Mouse (Mus musculus) limb, embryonic 10.5 days (tissue): ENCODE measurements around the gene Nrde2. TPM values are rescaled to one million over a fixed set of nuclear protein-coding genes. Genes with fewer than 3 reads are reported as not detected.

ENCODE experiments used
- DNase-seq: peaks from one replicate; pipeline ENCODE4 v3.0.0-alpha.2; 2017; ENCODE audit warnings: low spot score
- H3K27ac ChIP-seq: fragments of 300-500 bp; sonication (generic); 2 replicates; pipeline ENCODE4 v1.5.1; 2016; ENCODE audit warnings: mild to moderate bottlenecking
- H3K27me3 ChIP-seq: fragments of 300-500 bp; sonication (generic); 2 replicates; pipeline ENCODE4 v1.6.1; 2016; ENCODE audit warnings: low read depth, mild to moderate bottlenecking; ENCODE audit not compliant: poor library complexity, severe bottlenecking
- H3K36me3 ChIP-seq: fragments of 300-500 bp; sonication (generic); 2 replicates; pipeline ENCODE4 v1.6.1; 2016; ENCODE audit warnings: mild to moderate bottlenecking, moderate library complexity
- H3K4me1 ChIP-seq: fragments of 300-500 bp; sonication (generic); 2 replicates; pipeline ENCODE4 v1.6.1; 2016
- H3K4me3 ChIP-seq: fragments of 300-500 bp; sonication (generic); 2 replicates; pipeline ENCODE4 v1.5.1; 2016; ENCODE audit warnings: mild to moderate bottlenecking, moderate library complexity
- H3K9me3 ChIP-seq: fragments of 300-500 bp; sonication (generic); replicated peaks from 2 replicates; pipeline ENCODE4 v1.6.1; 2016; ENCODE audit warnings: mild to moderate bottlenecking
- WGBS: fragments of 180-500 bp; shearing (Covaris S2); methylation state at CpG from one replicate; pipeline ENCODE4 v1.1.7; 2016; 5-methylcytosine and 5-hydroxymethylcytosine counted together
- polyA plus RNA-seq: library from polyadenylated mRNA; unstranded; fragments of >200 nt; fragmentation: Nextera tagmentation; extraction: Ambion mirVana; gene quantifications from 2 replicates; pipeline ENCODE4 v1.2.1, GENCODE M21; 2016

Gene Nrde2
- polyA plus RNA-seq, 1 experiment from 2014 or later, result 16.3 TPM

- H3K9me3 ChIP-seq, result no peaks in the 10 kb centered on the region
- peak overlapping the region; percentile 45 for H3K4me3 ChIP-seq
- H3K36me3 ChIP-seq, result no peaks in the 10 kb centered on the region
- H3K4me1 ChIP-seq, result peaks cover 12% of the 10 kb centered on the region
- no peaks in the 10 kb centered on the region for H3K27me3 ChIP-seq
- 19% methylated on average over 28 of the region's 28 CpGs for WGBS
- peak overlapping the region; percentile 83 for H3K27ac ChIP-seq
- peak; percentile 59 for DNase-seq
Measured at GRCm38 (mm10) chr12:100167931-100168871, 8.7 kb upstream of the Nrde2 start.

- peaks cover 12% of the 10 kb centered on the region for H3K4me1 ChIP-seq
- peak overlapping the region; percentile 45; the same call in 1 of the 2 replicates for H3K4me3 ChIP-seq
- WGBS, result 91% methylated on average over 1 of the region's 1 CpGs
- no peak for DNase-seq
- no peaks in the 10 kb centered on the region for H3K9me3 ChIP-seq
- H3K27me3 ChIP-seq, result no peaks in the 10 kb centered on the region
- H3K27ac ChIP-seq, result peak overlapping the region; percentile 83
- no peaks in the 10 kb centered on the region for H3K36me3 ChIP-seq
Measured at GRCm38 (mm10) chr12:100167502-100167901, 8.0 kb upstream of the Nrde2 start.

GRCm38 (mm10) chr12:100166939-100167338, 7.5 kb upstream of the Nrde2 start:
- Histone ChIP-seq H3K4me3 (no peak overlapping the region), H3K27ac (no peak overlapping the region)
- 90% methylated on average over 8 of the region's 8 CpGs for WGBS

GRCm38 (mm10) chr12:100166177-100166576, 6.7 kb upstream of the Nrde2 start:
- no peaks in the 10 kb centered on the region for H3K9me3 ChIP-seq
- H3K4me1 ChIP-seq, result peaks cover 12% of the 10 kb centered on the region
- WGBS, result 29% methylated on average over 3 of the region's 3 CpGs
- no peak overlapping the region for H3K27ac ChIP-seq
- H3K27me3 ChIP-seq, result no peaks in the 10 kb centered on the region
- H3K36me3 ChIP-seq, result no peaks in the 10 kb centered on the region
- DNase-seq, result peak; percentile 51
- no peak overlapping the region for H3K4me3 ChIP-seq

More at GRCm38 (mm10) chr12:100166939-100167338, 7.5 kb upstream of the Nrde2 start:
- no peak for DNase-seq
- Histone ChIP-seq H3K4me1 (peaks cover 12% of the 10 kb centered on the region), H3K36me3 (no peaks in the 10 kb centered on the region), H3K9me3 (no peaks in the 10 kb centered on the region), H3K27me3 (no peaks in the 10 kb centered on the region)

GRCm38 (mm10) chr12:100164991-100165500, 5.6 kb upstream of the Nrde2 start:
- WGBS, result 83% methylated on average over 7 of the region's 7 CpGs
- H3K4me1 ChIP-seq, result peaks cover 12% of the 10 kb centered on the region
- H3K9me3 ChIP-seq, result no peaks in the 10 kb centered on the region
- H3K27ac ChIP-seq, result no peak overlapping the region
- DNase-seq, result no peak
- no peaks in the 10 kb centered on the region for H3K36me3 ChIP-seq
- H3K4me3 ChIP-seq, result no peak overlapping the region
- H3K27me3 ChIP-seq, result no peaks in the 10 kb centered on the region

- Histone ChIP-seq H3K4me1 (no peaks in the 10 kb centered on the region), H3K4me3 (no peak overlapping the region), H3K27me3 (no peaks in the 10 kb centered on the region), H3K36me3 (peaks cover 55% of the 10 kb centered on the region), H3K27ac (no peak overlapping the region), H3K9me3 (no peaks in the 10 kb centered on the region)
- DNase-seq, result no peak
- WGBS, result 94% methylated on average over 7 of the region's 7 CpGs
Measured at GRCm38 (mm10) chr12:100152466-100152865, 7.0 kb downstream of the Nrde2 start.

- no peak overlapping the region for H3K27ac ChIP-seq
- no peak for DNase-seq
- no peak overlapping the region for H3K4me3 ChIP-seq
- no peaks in the 10 kb centered on the region for H3K27me3 ChIP-seq
- peaks cover 96% of the 10 kb centered on the region for H3K36me3 ChIP-seq
- H3K4me1 ChIP-seq, result no peaks in the 10 kb centered on the region
- WGBS, result 90% methylated on average over 5 of the region's 5 CpGs
- H3K9me3 ChIP-seq, result no peaks in the 10 kb centered on the region
Measured at GRCm38 (mm10) chr12:100144269-100144668, 15.2 kb downstream of the Nrde2 start.

GRCm38 (mm10) chr12:100143737-100144136, 15.7 kb downstream of the Nrde2 start:
- no peaks in the 10 kb centered on the region for H3K27me3 ChIP-seq
- 96% methylated on average over 9 of the region's 9 CpGs for WGBS

GRCm38 (mm10) chr12:100142848-100143523, 16.5 kb downstream of the Nrde2 start:
- H3K4me1 ChIP-seq, result no peaks in the 10 kb centered on the region
- no peak for DNase-seq
- H3K36me3 ChIP-seq, result peaks cover 96% of the 10 kb centered on the region
- H3K4me3 ChIP-seq, result no peak overlapping the region
- H3K27me3 ChIP-seq, result no peaks in the 10 kb centered on the region
- no peaks in the 10 kb centered on the region for H3K9me3 ChIP-seq
- 94% methylated on average over 11 of the region's 11 CpGs for WGBS
- no peak overlapping the region for H3K27ac ChIP-seq

More at GRCm38 (mm10) chr12:100143737-100144136, 15.7 kb downstream of the Nrde2 start:
- Histone ChIP-seq H3K9me3 (no peaks in the 10 kb centered on the region), H3K27ac (no peak overlapping the region), H3K4me1 (no peaks in the 10 kb centered on the region), H3K36me3 (peaks cover 96% of the 10 kb centered on the region), H3K4me3 (no peak overlapping the region)
- DNase-seq, result no peak

GRCm38 (mm10) chr12:100135117-100135516, 24.3 kb downstream of the Nrde2 start:
- Histone ChIP-seq H3K9me3 (no peaks in the 10 kb centered on the region), H3K4me1 (no peaks in the 10 kb centered on the region), H3K36me3 (peaks cover 96% of the 10 kb centered on the region), H3K27me3 (no peaks in the 10 kb centered on the region), H3K27ac (no peak overlapping the region), H3K4me3 (no peak overlapping the region)
- DNase-seq, result no peak
- 90% methylated on average over 3 of the region's 3 CpGs for WGBS

- Histone ChIP-seq H3K4me1 (no peaks in the 10 kb centered on the region), H3K36me3 (peaks cover 96% of the 10 kb centered on the region), H3K4me3 (no peak overlapping the region), H3K27me3 (no peaks in the 10 kb centered on the region), H3K27ac (no peak overlapping the region), H3K9me3 (no peaks in the 10 kb centered on the region)
- DNase-seq, result no peak
- 93% methylated on average over 11 of the region's 11 CpGs for WGBS
Measured at GRCm38 (mm10) chr12:100134395-100134936, 25.0 kb downstream of the Nrde2 start.

- 59% methylated on average over 8 of the region's 8 CpGs for WGBS
- H3K4me1 ChIP-seq, result peaks cover 18% of the 10 kb centered on the region
- no peak overlapping the region for H3K4me3 ChIP-seq
- DNase-seq, result peak; percentile 78
- H3K27ac ChIP-seq, result no peak overlapping the region
- peaks cover 98% of the 10 kb centered on the region for H3K36me3 ChIP-seq
- no peaks in the 10 kb centered on the region for H3K27me3 ChIP-seq
- H3K9me3 ChIP-seq, result no peaks in the 10 kb centered on the region
Measured at GRCm38 (mm10) chr12:100131655-100132054, 27.8 kb downstream of the Nrde2 start.
